Mouse (Mus musculus) lung, embryonic 14.5 days (tissue): ENCODE measurements around the gene Slc38a4. TPM values are rescaled to one million over a fixed set of nuclear protein-coding genes. Genes with fewer than 3 reads are reported as not detected.
A peak's percentile ranks its signal among the peaks of the same experiment; 100 is the strongest.

Source experiments
- ATAC-seq: fragments of 200-750 bp; cut with Nextera tagmentation; 2 replicates; pipeline ENCODE4 v1.8.0; 2017; ENCODE audit warnings: mild to moderate bottlenecking, moderate TSS enrichment, moderate library complexity; ENCODE audit not compliant: insufficient read depth
- DNase-seq: peaks from one replicate; pipeline ENCODE4 v3.0.0-alpha.2; 2015
- H3K27ac ChIP-seq: fragments of 300-500 bp; sonication (generic); 2 replicates; pipeline ENCODE4 v1.5.1; 2014; ENCODE audit warnings: low read depth, mild to moderate bottlenecking, moderate library complexity
- H3K27me3 ChIP-seq: fragments of 300-500 bp; sonication (generic); 2 replicates; pipeline ENCODE4 v1.6.1; 2014; ENCODE audit warnings: low read length, control low read depth; ENCODE audit not compliant: insufficient read depth
- H3K36me3 ChIP-seq: fragments of 300-500 bp; sonication (generic); 2 replicates; pipeline ENCODE4 v1.6.1; 2014; ENCODE audit warnings: control low read depth; ENCODE audit not compliant: insufficient read depth
- H3K4me1 ChIP-seq: fragments of 300-500 bp; sonication (generic); 2 replicates; pipeline ENCODE4 v1.6.1; 2014; ENCODE audit warnings: antibody characterized with exemption, control low read depth; ENCODE audit not compliant: insufficient read depth
- H3K4me2 ChIP-seq: fragments of 300-500 bp; sonication (generic); 2 replicates; pipeline ENCODE4 v1.6.1; 2014; ENCODE audit warnings: mild to moderate bottlenecking
- H3K4me3 ChIP-seq: fragments of 300-500 bp; sonication (generic); 2 replicates; pipeline ENCODE4 v1.5.1; 2014; ENCODE audit warnings: low read depth, low read length
- H3K9ac ChIP-seq: fragments of 300-500 bp; sonication (generic); 2 replicates; pipeline ENCODE4 v1.6.1; 2014
- H3K9me3 ChIP-seq: fragments of 300-500 bp; sonication (generic); 2 replicates; pipeline ENCODE4 v1.6.1; 2016; ENCODE audit warnings: low read depth, low read length, control low read depth
- CTCF ChIP-seq: IDR thresholded peaks from 2 replicates; pipeline ENCODE4 v1.5.1; 2016; ENCODE audit warnings: antibody characterized with exemption, low read depth
- WGBS: fragments of 180-500 bp; shearing (Covaris S2); extraction: QIAGEN DNeasy Blood & Tissue Kit; methylation state at CpG from one replicate; pipeline ENCODE4 v1.1.7; 2014; 5-methylcytosine and 5-hydroxymethylcytosine counted together
- polyA plus RNA-seq: library from polyadenylated mRNA; unstranded; fragments of >200 nt; fragmentation: Nextera tagmentation; extraction: Ambion mirVana; gene quantifications from 2 replicates; pipeline ENCODE4 v1.2.1, GENCODE M21; 2014

Slc38a4 gene
- polyA plus RNA-seq, 1 experiment from 2014 or later = 92.3 TPM

GRCm38 (mm10) chr15:97059071-97060041 is 3.6 kb upstream of the Slc38a4 start:
- peaks cover 11% of the 10 kb centered on the region; the same call in 1 of the 2 replicates for H3K9me3 ChIP-seq
- H3K9ac ChIP-seq = no peak overlapping the region
- WGBS = 68% methylated on average over 24 of the region's 24 CpGs
- no peaks in the 10 kb centered on the region for H3K36me3 ChIP-seq
- DNase-seq (no peak), ATAC-seq (no peak)
- no peak overlapping the region for H3K4me3 ChIP-seq
- TF ChIP-seq CTCF = no peak
- H3K4me2 ChIP-seq = no peak overlapping the region
- H3K27ac ChIP-seq = no peak overlapping the region
- H3K4me1 ChIP-seq = peaks cover 8% of the 10 kb centered on the region; the same call in 1 of the 2 replicates
- no peaks in the 10 kb centered on the region for H3K27me3 ChIP-seq

DNA sequence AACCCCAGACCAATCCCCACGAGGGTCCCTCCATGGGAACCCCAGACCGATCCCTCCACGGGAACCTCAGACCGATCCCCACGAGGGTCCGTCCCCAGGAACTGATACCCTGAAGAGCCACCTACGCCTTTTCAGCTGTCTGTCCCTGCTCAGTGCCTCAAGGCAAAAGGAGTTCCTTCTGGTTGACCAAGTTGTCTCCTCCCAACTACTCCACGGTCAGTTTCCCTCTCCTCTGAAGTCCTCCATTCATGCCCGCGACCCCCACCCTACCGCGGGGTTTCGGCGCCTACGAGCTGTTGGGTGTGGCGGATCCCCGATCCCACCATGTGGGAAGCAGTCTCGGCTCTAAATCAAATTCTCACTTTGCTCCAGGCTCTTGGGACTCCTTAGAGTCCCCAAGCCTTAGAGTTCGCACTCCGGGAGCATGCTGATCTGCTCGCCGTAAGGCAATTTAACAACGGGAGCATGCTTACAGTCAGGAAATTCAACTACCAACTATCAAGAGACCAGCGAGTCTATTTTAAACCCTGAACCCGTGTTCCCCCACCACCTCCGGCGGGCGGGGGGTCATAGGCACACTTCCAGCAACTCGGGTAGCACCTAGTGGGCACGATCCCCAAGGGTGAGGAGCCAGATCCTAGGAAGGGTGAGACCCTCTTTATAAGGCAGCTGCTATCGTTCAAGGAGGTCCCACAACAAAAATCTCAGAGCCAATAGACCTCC is 828 bp downstream of the Slc38a4 start:
- Histone ChIP-seq H3K27ac (peak overlapping the region; percentile 76), H3K4me2 (peak overlapping the region; percentile 70), H3K4me3 (peak overlapping the region; percentile 54), H3K9me3 (peaks cover 11% of the 10 kb centered on the region; the same call in 1 of the 2 replicates), H3K9ac (peak overlapping the region; percentile 71), H3K36me3 (no peaks in the 10 kb centered on the region), H3K4me1 (peaks cover 11% of the 10 kb centered on the region; the same call in 1 of the 2 replicates), H3K27me3 (no peaks in the 10 kb centered on the region)
- TF ChIP-seq CTCF = no peak
- 45% methylated on average over 31 of the region's 31 CpGs for WGBS
- peak; percentile 46 for DNase-seq
- ATAC-seq = peak; percentile 12; the same call in 1 of the 2 replicates

DNA sequence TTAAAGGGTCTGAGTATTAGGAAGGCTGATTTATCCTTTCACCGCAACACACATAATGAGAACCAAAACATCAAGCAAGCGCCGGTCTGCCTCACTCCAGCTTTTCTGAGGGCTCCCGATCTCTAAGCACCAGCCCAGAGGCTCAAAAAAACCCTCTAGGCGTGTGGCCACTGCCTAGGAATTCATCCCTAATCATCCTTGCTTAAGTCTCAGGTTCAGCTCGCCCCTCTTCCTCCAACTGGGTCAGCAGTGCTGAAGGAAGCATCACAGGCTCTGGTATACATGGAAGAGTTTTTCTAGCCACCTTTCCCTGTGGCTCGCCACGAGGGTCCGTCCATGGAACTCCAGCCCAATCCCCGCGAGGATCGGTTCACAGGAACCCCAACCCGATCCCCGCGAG is 1.6 kb downstream of the Slc38a4 start:
- 54% methylated on average over 15 of the region's 15 CpGs for WGBS
- Histone ChIP-seq H3K27ac (peak overlapping the region; percentile 12; the same call in 1 of the 2 replicates), H3K4me3 (peak overlapping the region; percentile 54), H3K9ac (peak overlapping the region; percentile 71), H3K9me3 (peaks cover 11% of the 10 kb centered on the region; the same call in 1 of the 2 replicates), H3K27me3 (no peaks in the 10 kb centered on the region), H3K4me1 (peaks cover 7% of the 10 kb centered on the region; the same call in 1 of the 2 replicates), H3K36me3 (no peaks in the 10 kb centered on the region), H3K4me2 (peak overlapping the region; percentile 70)
- no peak for DNase-seq
- TF ChIP-seq CTCF = no peak
- no peak for ATAC-seq

DNA sequence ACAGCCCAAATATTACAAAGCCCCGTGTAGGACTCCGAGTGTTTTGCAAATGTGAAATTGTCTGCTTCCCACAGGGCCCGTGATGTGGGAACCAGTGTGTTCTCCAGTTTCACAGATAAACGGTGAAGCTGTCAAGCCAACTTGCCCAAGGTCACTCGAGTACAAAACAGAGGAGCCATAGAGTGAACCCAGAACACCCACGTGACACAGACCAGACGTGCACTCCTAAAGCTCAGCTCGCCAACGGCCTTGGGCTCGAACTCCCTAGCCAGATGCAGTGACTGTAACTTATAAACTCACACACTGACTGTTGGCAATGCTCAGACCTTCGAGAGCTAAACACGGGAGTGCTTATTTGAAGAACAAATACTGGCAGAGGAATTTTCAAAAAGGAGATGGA is 5.3 kb downstream of the Slc38a4 start:
- ATAC-seq = no peak
- H3K4me3 ChIP-seq = no peak overlapping the region
- H3K4me1 ChIP-seq = peaks cover 7% of the 10 kb centered on the region; the same call in 1 of the 2 replicates
- no peaks in the 10 kb centered on the region for H3K27me3 ChIP-seq
- DNase-seq = no peak
- no peak overlapping the region for H3K9ac ChIP-seq
- no peak for TF ChIP-seq CTCF
- peaks cover 11% of the 10 kb centered on the region; the same call in 1 of the 2 replicates for H3K9me3 ChIP-seq
- 40% methylated on average over 12 of the region's 12 CpGs for WGBS
- no peak overlapping the region for H3K4me2 ChIP-seq
- H3K36me3 ChIP-seq = no peaks in the 10 kb centered on the region
- no peak overlapping the region for H3K27ac ChIP-seq

GRCm38 (mm10) chr15:97050011-97050410 is 5.7 kb downstream of the Slc38a4 start:
- H3K4me1 ChIP-seq = peaks cover 7% of the 10 kb centered on the region; the same call in 1 of the 2 replicates
- ATAC-seq (no peak), DNase-seq (no peak)
- H3K36me3 ChIP-seq = no peaks in the 10 kb centered on the region
- H3K27ac ChIP-seq = no peak overlapping the region
- WGBS = 58% methylated on average over 10 of the region's 10 CpGs
- TF ChIP-seq CTCF = no peak
- H3K4me2 ChIP-seq = no peak overlapping the region
- no peaks in the 10 kb centered on the region for H3K27me3 ChIP-seq
- no peak overlapping the region for H3K4me3 ChIP-seq
- no peak overlapping the region for H3K9ac ChIP-seq
- peaks cover 7% of the 10 kb centered on the region; the same call in 1 of the 2 replicates for H3K9me3 ChIP-seq

GRCm38 (mm10) chr15:97049281-97049841 is 6.4 kb downstream of the Slc38a4 start:
- 50% methylated on average over 11 of the region's 11 CpGs for WGBS
- Histone ChIP-seq H3K9me3 (peaks cover under 1% of the 10 kb centered on the region; the same call in 1 of the 2 replicates), H3K4me2 (no peak overlapping the region), H3K4me3 (no peak overlapping the region), H3K9ac (no peak overlapping the region), H3K4me1 (peaks cover 7% of the 10 kb centered on the region; the same call in 1 of the 2 replicates), H3K27me3 (no peaks in the 10 kb centered on the region), H3K27ac (no peak overlapping the region), H3K36me3 (no peaks in the 10 kb centered on the region)
- DNase-seq (no peak), ATAC-seq (no peak)
- TF ChIP-seq CTCF = no peak
